Mouse (Mus musculus): ENCODE data around the gene Abcb7. TPM values are rescaled to one million over a fixed set of nuclear protein-coding genes. Genes with fewer than 3 reads are reported as not detected.

The Abcb7 gene
- 111 TPM for polyA plus RNA-seq (2014; fragmentation: Illumina TruSeq; extraction: RNeasy Lipid Tissue Mini Kit (QIAGEN cat#74804); ENCODE audit: low replicate concordance)

DNA sequence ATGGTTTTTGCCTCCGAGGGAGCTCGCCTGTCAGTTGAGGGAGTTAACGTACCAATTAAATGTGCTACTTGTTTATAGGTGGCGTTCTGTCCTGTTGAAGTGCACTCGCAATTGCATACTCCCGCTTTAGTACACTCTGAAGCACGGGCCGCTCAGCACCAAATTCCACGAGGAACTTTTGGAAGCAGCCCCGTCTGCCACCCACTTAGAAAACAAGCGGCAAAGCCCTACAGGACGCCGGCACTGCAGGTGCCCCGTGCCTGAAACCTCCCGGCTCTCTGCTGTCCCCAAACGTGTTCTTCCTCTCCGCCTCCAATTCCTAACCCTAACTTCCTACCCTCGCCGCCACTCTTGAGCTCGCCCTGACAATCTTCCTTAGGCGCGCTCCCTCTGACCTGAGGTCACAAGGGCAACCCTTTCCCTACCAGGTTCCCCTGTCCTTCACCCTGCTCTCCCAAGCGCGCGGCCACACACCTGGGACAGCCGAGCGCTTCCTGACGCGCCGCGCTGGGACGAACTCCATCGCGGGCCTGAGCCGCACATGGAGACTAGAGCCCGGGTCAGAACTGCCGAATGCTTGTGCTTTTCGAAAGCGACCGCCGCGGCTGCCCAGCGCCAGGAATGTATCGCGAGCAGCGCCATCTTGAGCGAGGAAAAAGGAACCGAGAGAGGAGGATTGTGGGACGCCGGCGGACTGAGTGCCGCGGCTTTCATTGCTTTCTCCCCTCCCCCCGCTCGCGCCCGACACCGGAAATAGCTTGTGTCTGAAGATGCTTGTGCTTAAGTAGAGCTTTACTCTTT, at the start of gene Abcb7:
Abcb7 (minus strand) TSS at position 674 of the 801 bp plus-strand sequence.

Other genes starting within 250 kb of the Abcb7 start
- 0.11 TPM for gene Nexmif, start 212.7 kb downstream of the Abcb7 start, polyA plus RNA-seq (2014; fragmentation: Illumina TruSeq; extraction: RNeasy Lipid Tissue Mini Kit (QIAGEN cat#74804); ENCODE audit: low replicate concordance)
- gene Uprt, start 69.0 kb upstream of the Abcb7 start, polyA plus RNA-seq (2014; fragmentation: Illumina TruSeq; extraction: RNeasy Lipid Tissue Mini Kit (QIAGEN cat#74804); ENCODE audit: low replicate concordance), result 28.5 TPM

Measured in small intestine, adult 10 weeks (tissue).